Mouse (Mus musculus): ENCODE data around the gene Sh3bp5.

- TF ChIP-seq CTCF (IDR thresholded peaks at IDR 0.05; ENCODE audit: low read depth), result no peak
- TF ChIP-seq EP300 (IDR thresholded peaks at IDR 0.05; ENCODE audit: low read depth), result no peak
Observed at GRCm38 (mm10) chr14:31321181-31321580, 114.7 kb downstream of the Sh3bp5 start.

All from liver, postnatal 0 days (tissue).